Mouse (Mus musculus): ENCODE measurements around the gene Zmynd10.
"Not testable (repeated sequence)": the region's sequence is repeated elsewhere in the genome, so short reads cannot be mapped to it uniquely, and the experiment has no call there.

Zmynd10 gene

GRCm38 (mm10) chr9:107563029-107563581 is 16.0 kb downstream of the Zmynd10 start, which contains the start of gene Tusc2:
Gene Tusc2 (plus strand): TSS chr9:107563255.
- peak; percentile 91 for DNase-seq

- DNase-seq = not testable (repeated sequence)
These were observed 18.5 kb downstream of the Zmynd10 start for GRCm38 (mm10) chr9:107565556-107565955.

DNA sequence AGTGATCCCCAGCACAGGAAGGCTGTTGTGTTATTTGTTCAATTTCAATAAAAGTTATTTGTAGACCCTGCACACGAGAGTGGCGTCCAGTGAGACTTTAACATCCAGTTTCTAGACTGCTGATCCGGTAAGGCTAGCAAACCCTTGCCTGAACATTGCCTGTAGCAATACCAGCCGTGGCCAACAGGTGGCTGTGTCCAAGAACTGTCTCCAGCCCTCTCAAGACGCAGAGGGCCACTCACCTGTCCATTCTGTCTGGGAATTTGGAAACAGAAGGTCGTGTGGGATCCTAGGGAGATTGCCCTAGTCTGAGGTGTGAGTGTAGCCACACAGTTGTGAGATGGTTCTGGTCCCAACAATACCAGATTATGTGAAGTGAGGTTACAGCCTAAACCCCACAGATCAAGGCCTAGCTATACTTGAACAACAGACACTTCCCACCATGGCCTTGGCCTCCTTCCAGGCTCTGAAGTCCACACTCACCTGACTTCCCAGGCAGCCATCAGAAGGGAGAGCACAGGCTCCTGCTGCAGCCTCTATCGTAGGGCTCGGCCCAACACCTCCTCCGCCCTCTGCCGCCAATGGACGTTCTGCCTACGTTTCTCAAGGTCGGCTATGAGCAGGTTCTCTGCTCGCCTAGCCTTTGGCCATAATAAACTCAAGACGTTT is 19.1 kb downstream of the Zmynd10 start:
- DNase-seq = peak; percentile 83

- DNase-seq = peak; percentile 6
These were observed 19.8 kb downstream of the Zmynd10 start for GRCm38 (mm10) chr9:107566855-107567254.

DNA sequence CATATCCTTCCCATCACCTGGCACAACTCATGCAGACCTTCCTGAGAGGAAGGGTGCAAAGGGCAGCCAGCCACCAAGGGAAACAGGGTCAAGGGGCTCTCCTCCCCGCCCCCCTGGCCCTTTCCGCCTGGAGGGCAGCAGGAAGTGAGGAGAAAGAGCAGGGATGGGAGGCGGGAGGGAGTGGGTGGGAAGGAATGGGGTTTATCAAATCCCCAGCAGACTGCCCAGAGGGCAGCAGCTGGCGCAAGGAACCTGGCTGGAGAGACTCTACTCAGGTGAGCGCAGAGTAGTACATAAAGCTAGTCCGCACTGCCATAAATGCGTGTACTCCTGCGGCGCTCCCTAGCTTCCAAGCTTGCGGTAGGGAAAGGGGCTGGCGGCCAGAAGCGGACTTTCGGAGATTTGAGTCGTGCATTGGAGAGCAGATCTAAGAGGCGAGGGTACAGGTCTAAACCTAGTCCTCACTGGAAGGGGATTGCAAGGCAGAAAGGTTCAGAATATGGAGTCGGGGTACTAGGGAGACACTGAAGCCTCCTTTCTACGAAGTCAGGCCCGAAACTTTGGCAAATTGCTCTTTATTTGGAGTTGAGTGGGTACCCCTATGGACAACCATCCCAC is 20.7 kb downstream of the Zmynd10 start, which contains the start of gene Hyal2:
Hyal2 (plus strand) TSS at position 244 of the 618 bp plus-strand sequence.
- DNase-seq = peak; percentile 12

DNA sequence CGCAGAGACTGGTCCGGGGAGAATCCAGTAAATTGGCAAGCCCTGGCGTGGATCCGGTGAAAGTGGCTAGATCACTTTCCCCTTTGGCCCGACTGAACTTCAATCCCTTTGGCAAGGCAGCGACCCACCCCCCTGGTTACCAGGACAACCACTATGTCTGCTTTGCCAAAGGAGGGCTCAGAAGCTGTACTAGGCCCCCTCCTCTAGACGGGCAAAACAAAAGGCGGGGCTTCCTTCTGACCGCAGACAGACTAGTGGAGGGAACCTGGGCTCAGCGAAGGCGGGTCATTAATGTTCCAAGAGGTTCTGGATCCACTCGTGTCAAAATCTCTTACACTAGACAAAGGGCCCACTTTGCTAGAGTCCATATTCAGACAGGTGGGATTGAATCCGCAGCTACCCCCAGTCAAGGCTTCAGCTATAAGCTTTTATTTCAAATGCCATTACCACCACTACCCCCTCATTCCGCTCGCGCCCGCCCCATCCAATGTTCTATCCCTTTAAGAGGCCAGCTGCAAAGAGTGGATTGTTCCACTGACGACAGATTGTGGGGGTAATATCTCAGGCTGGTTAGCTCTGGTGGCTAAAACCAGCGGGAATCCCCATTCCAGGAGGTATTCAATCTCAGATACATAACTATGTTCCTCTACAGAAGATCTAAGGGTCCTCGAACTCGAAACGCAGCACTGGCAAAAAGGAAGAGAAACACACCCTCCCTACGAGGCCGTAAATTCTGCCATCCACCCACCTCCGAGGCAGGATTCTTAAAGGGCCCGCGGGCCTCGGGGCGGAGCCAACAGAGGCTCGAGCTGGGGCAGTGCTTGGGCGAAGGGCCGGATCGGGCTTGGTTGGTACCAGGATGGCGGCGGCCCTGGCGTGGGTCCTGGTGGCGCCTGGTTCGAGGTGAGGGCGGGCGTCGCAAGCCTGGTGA is 21.5 kb downstream of the Zmynd10 start:
- peak; percentile 81 for DNase-seq

DNA sequence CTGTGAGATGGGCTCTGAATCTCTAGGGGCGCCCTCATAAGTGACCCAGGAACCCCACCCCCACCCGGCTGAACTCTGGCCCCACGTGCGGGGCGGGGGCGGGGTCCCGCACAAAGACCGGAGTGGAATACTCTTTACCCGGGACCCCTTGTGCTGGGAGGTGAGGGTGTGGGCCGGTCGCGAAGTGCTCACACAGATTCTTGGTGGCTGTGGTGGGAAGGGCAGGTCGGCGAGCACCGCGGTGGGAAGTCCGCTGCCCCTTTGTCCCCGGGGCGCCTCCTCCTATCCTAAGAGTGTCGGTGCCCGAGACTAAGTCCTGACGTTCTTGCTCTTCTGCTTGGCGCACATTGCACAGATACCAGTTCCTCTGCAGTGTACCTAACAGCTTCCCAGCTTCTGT is 22.2 kb downstream of the Zmynd10 start:
- no peak for DNase-seq

DNA sequence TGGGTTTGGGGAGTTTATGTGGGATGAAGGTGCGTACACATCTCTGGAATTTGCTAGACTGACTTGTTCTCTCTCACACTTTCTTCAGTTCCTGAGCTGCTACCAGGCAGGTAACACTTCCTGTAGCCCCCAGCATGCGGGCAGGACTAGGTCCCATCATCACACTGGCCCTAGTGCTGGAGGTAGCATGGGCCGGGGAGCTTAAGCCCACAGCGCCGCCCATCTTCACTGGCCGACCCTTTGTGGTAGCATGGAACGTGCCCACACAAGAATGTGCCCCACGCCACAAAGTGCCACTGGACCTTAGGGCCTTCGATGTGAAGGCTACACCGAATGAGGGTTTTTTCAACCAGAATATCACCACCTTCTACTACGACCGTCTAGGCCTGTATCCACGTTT is 22.9 kb downstream of the Zmynd10 start:
- DNase-seq = no peak

GRCm38 (mm10) chr9:107570845-107571244 is 23.7 kb downstream of the Zmynd10 start:
- DNase-seq = no peak

- peak; percentile 5 for DNase-seq
These were observed 24.6 kb downstream of the Zmynd10 start for GRCm38 (mm10) chr9:107571534-107572326.

DNA sequence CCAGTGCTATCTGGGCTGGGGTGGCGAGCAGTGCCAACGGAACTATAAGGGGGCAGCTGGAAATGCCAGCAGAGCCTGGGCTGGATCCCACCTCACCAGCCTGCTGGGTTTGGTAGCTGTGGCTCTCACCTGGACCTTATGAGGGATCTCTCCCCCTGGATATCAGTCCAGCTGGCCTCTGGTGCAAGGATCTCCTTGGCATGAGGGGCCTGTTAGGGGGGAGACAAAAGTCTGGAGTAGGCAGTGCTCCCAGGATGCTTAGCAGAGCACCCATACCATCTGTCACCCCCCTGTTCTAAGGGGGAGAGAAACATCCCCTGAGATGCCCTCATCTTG is 25.2 kb downstream of the Zmynd10 start:
- DNase-seq = no peak

GRCm38 (mm10) chr9:107573774-107574173 is 26.7 kb downstream of the Zmynd10 start:
- not testable (repeated sequence) for DNase-seq

DNA sequence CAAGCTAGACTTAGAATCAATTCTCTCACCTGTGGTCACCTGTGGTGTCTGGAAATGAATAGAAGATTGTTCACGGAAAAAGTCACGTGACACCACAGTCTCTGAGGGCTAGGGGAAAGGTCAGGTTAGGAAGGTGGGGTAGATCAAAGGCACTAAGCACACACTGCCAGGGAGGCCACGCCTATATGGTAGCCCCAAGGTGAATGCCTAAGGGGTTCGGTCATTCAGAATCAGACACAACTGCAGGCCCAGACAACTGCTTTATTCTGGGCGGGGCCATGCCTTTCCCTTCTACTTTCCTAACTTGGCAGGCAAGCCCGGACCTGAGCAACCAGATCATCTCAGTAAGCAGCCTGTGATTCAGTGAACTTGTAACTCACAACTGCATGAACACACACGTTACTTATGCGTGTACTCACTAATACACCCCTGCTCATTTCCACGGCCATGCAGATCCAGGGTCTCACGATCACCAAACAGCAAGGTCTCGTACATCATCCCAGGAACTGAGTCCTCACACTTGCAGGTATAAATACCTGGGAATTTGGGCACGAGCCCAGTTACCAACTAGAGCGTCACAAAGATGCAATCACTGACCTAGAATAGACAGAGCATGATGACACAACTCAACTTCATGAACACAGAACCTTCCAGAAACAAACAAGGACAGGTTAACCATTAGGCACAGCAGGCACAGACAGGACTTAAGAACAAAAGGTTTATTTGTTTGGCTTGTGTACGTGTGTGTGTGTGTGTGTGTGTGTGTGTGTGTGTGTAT is 28.7 kb downstream of the Zmynd10 start:
- DNase-seq = no peak

DNA sequence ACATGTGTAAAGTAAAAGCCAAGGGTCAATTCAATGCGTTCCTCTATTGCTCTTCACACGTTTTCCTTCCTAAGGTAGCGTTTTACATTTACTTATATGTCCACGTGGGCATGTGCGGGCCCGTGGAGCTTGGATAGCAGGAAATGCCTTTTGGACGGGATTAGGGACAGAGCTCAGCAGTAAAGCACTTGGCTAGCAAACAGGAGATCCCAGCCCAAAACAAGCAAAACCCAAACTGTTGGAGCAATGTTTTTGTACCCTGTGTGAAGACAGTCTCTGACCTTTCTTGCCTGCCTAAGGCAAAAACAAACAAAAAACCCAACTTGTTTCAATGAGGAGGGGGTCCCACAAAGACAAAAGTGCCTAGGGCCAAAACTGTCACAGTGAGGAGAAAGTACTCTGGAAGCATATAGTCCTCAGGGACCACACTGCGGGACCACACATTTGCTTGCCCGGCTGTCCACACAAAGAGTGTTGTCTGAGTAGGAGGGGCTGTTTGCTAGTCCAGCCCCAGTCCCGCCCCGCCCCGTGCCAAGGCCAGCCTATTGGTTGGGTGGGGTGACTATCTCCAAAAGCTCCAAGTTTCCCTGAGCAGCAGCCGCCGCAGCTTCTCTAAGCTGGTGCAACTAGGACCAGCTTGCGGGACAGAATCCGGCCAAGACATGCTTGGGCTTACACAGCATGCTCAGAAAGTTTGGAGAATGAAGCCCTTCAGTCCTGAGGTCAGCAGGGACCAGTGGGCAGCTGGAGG is 29.4 kb downstream of the Zmynd10 start, which contains the start of gene Hyal1:
Hyal1 (plus strand) TSS at position 571 of the 751 bp plus-strand sequence.
- DNase-seq = peak; percentile 54

DNA sequence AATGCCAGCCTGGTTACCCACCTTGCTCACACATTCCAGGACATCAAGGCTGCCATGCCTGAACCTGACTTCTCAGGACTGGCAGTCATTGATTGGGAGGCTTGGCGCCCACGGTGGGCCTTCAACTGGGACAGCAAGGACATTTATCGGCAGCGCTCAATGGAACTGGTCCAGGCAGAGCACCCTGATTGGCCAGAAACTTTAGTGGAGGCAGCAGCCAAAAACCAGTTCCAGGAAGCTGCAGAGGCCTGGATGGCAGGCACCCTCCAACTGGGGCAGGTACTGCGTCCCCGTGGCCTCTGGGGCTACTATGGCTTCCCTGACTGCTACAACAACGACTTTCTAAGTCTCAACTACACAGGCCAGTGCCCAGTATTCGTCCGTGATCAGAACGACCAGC is 30.8 kb downstream of the Zmynd10 start:
- DNase-seq = no peak

GRCm38 (mm10) chr9:107578587-107578986 is 31.5 kb downstream of the Zmynd10 start, which contains the start of gene Naa80:
Gene Naa80 (plus strand): TSS chr9:107578887.
- DNase-seq = no peak

DNA sequence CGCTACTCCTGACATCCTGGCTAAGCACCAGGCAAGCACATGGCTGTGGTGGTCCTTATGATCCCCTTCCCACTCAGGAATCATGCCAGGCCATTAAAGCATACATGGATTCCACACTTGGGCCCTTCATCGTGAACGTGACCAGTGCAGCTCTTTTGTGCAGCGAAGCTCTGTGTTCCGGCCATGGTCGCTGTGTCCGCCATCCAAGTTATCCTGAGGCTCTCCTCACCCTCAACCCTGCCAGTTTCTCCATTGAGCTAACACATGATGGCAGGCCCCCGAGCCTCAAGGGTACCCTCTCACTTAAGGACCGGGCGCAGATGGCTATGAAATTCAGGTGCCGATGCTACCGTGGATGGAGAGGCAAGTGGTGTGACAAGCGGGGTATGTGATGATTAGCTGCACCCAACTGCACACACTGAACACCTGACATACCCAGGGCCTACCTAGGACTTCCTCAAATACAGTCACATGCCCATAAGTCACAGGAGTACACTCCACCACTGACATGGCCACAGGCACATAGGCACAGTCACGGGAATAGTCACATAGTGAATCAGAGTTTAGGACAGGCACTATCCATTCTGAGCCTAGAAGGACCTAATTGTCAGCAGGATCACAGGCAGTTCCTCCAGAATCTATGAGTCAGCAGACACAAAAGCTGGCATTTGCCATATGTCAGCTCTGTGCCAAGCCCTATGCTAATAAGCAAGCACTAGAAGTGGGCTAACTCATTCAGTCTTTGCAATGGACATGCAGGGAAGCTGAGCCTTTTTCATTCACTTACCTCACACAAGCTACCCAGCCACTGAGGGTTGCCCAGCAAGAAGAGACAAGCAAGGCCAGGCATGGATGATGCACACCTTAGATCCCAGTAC is 32.2 kb downstream of the Zmynd10 start:
- DNase-seq = no peak

GRCm38 (mm10) chr9:107580501-107581317 is 33.6 kb downstream of the Zmynd10 start, which contains the start of gene Hyal3:
Gene Hyal3 (plus strand): TSS chr9:107580818.
- DNase-seq = peak; percentile 75

All from right cerebral cortex, postnatal 14 days (tissue).